Mouse (Mus musculus): Measurements from ENCODE around the gene Serpina3j. TPM values are rescaled to one million over a fixed set of nuclear protein-coding genes. Genes with fewer than 3 reads are reported as not detected.
"Not testable (repeated sequence)": the region's sequence is repeated elsewhere in the genome, so short reads cannot be mapped to it uniquely, and the experiment has no call there.

The Serpina3j gene
- polyA plus RNA-seq, 1 experiment from 2014 or later = not detected

DNA sequence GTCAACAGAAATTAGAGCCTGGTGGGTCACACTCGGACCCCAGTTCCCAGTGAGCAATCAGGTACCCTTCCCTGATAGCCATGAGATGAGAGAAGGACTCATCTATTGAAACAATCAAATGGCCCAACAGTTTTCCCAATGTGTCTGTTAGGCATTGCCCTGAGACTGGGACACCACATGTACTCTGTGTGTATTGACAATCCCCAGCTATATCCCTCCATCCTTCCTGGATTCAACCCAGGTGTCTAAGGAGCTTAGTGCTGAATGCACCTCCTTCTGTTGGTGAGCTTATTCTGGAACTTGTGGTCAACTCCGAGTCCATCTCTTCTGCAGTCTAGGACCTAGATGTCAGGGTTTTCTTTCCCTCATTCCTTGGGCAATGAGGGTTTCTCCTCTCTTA, 32.7 kb downstream of the Serpina3j start:
- ATAC-seq (ENCODE audit: low FRiP score) (no peak), DNase-seq (ENCODE audit: low spot score) (no peak)
- H3K4me1 ChIP-seq (replicated peaks; ENCODE audit: control insufficient read depth, insufficient read depth, low read length) = no peaks in the 10 kb centered on the region
- no peak overlapping the region for H3K4me3 ChIP-seq (ENCODE audit: low read depth, low read length)
- H3K27ac ChIP-seq (ENCODE audit: low read depth, low read length) = no peak overlapping the region
- H3K4me2 ChIP-seq (replicated peaks; ENCODE audit: low read depth, low read length) = no peak overlapping the region
- no peaks in the 10 kb centered on the region for H3K9me3 ChIP-seq (ENCODE audit: control insufficient read depth, low read length)
- H3K27me3 ChIP-seq (ENCODE audit: control insufficient read depth, insufficient read depth, low read length) = no peaks in the 10 kb centered on the region
- H3K36me3 ChIP-seq (ENCODE audit: control insufficient read depth, insufficient read depth, low read length) = no peaks in the 10 kb centered on the region
- no peak overlapping the region for H3K9ac ChIP-seq (ENCODE audit: low read depth, low read length)
- 83% methylated on average over 2 of the region's 2 CpGs for WGBS

DNA sequence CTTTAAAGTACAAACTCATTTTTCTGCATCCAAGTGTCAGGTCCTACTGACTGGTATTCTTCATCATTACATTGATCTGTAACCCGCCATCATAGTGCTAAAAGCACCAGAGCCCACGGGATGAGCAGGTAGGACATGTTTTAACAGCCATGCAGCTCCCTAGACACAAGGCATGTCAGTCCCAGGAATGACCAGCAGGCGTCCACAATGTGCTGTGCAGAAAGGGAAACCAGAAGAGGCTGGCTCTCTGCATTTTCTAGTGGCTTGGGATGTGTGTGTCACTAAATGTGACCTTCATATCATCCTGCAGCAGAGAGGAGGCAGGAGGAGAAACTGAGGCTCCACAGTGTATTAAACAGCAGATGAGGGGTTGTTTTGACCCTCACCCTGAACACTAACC, 37.5 kb downstream of the Serpina3j start:
- not testable (repeated sequence) for H3K4me3 ChIP-seq (ENCODE audit: low read depth, low read length); H3K27ac ChIP-seq (ENCODE audit: low read depth, low read length); ATAC-seq (ENCODE audit: low FRiP score); H3K4me1 ChIP-seq (replicated peaks; ENCODE audit: control insufficient read depth, insufficient read depth, low read length); H3K36me3 ChIP-seq (ENCODE audit: control insufficient read depth, insufficient read depth, low read length); H3K4me2 ChIP-seq (replicated peaks; ENCODE audit: low read depth, low read length); H3K27me3 ChIP-seq (ENCODE audit: control insufficient read depth, insufficient read depth, low read length); H3K9ac ChIP-seq (ENCODE audit: low read depth, low read length); H3K9me3 ChIP-seq (ENCODE audit: control insufficient read depth, low read length)
- peak; percentile 39 for DNase-seq (ENCODE audit: low spot score)
- WGBS = 44% methylated on average over 3 of the region's 3 CpGs

DNA sequence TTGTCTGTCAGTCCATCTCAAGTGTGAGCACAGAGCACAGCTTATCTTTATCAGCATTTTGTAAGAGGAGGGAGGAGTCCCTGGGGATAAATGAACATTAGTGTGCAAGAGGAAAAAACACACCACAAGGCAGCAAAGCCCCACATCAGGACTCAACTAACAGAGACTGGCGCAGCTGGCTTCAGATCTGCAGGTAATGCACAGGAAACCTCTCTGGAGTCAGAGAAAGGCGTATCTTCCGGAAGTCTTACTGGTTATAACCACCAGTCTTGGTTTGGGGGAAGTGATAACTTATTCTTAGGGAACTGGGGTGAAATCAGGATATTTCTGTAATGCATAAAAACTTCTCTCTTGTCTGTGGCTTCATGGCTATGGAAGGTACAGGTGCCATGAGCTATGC, 41.7 kb downstream of the Serpina3j start:
- no peaks in the 10 kb centered on the region for H3K4me1 ChIP-seq (replicated peaks; ENCODE audit: control insufficient read depth, insufficient read depth, low read length)
- DNase-seq (ENCODE audit: low spot score) (no peak), ATAC-seq (ENCODE audit: low FRiP score) (no peak)
- H3K4me2 ChIP-seq (replicated peaks; ENCODE audit: low read depth, low read length) = no peak overlapping the region
- H3K4me3 ChIP-seq (ENCODE audit: low read depth, low read length) = no peak overlapping the region
- no peaks in the 10 kb centered on the region for H3K27me3 ChIP-seq (ENCODE audit: control insufficient read depth, insufficient read depth, low read length)
- no peak overlapping the region for H3K27ac ChIP-seq (ENCODE audit: low read depth, low read length)
- WGBS = 81% methylated on average over 3 of the region's 3 CpGs
- no peaks in the 10 kb centered on the region for H3K36me3 ChIP-seq (ENCODE audit: control insufficient read depth, insufficient read depth, low read length)
- H3K9me3 ChIP-seq (ENCODE audit: control insufficient read depth, low read length) = no peaks in the 10 kb centered on the region
- H3K9ac ChIP-seq (ENCODE audit: low read depth, low read length) = no peak overlapping the region

DNA sequence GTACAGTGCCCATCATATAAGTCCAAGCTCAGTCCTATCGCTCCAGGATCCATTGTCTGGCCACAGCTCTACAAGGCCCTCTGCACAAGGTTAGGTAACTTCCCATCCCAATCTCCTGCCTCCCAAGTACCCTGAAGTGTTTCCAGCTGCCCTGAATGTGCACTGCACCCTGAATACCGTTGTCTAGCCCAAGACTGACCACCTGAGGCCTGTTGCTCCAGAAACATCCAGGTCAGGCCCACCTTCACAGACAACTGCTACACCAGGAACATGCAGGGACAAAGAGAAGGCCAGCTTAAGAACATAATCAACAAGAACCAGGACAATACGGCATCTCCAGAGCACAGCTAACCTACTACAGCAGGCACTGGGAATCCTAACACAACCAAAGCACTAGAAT, 55.6 kb downstream of the Serpina3j start:
- no peaks in the 10 kb centered on the region for H3K27me3 ChIP-seq (ENCODE audit: control insufficient read depth, insufficient read depth, low read length)
- no peaks in the 10 kb centered on the region for H3K36me3 ChIP-seq (ENCODE audit: control insufficient read depth, insufficient read depth, low read length)
- no peaks in the 10 kb centered on the region for H3K4me1 ChIP-seq (replicated peaks; ENCODE audit: control insufficient read depth, insufficient read depth, low read length)
- no peak overlapping the region for H3K4me2 ChIP-seq (replicated peaks; ENCODE audit: low read depth, low read length)
- 85% methylated on average over 3 of the region's 3 CpGs for WGBS
- no peak overlapping the region for H3K27ac ChIP-seq (ENCODE audit: low read depth, low read length)
- DNase-seq (ENCODE audit: low spot score) = no peak
- no peaks in the 10 kb centered on the region for H3K9me3 ChIP-seq (ENCODE audit: control insufficient read depth, low read length)
- ATAC-seq (ENCODE audit: low FRiP score) = no peak
- no peak overlapping the region for H3K9ac ChIP-seq (ENCODE audit: low read depth, low read length)
- no peak overlapping the region for H3K4me3 ChIP-seq (ENCODE audit: low read depth, low read length)

Other genes with a start within 250 kb of the Serpina3j start
- not detected in 2 replicates for gene Serpina5, start 213.4 kb upstream of the Serpina3j start, polyA plus RNA-seq (2014; fragmentation: Nextera tagmentation; extraction: Ambion mirVana)
- not detected in 2 replicates for gene Serpina3a, start 201.8 kb upstream of the Serpina3j start, polyA plus RNA-seq (2014; fragmentation: Nextera tagmentation; extraction: Ambion mirVana)
- not detected in 2 replicates for gene Serpina3b, start 186.6 kb upstream of the Serpina3j start, polyA plus RNA-seq (2014; fragmentation: Nextera tagmentation; extraction: Ambion mirVana)
- not detected in 2 replicates for gene Serpina3c, start 160.7 kb upstream of the Serpina3j start, polyA plus RNA-seq (2014; fragmentation: Nextera tagmentation; extraction: Ambion mirVana)
- 0.28 and 0.37 TPM in 2 replicates for gene Serpina3f, start 100.0 kb upstream of the Serpina3j start, polyA plus RNA-seq (2014; fragmentation: Nextera tagmentation; extraction: Ambion mirVana)
- gene Serpina3g, start 78.3 kb upstream of the Serpina3j start, polyA plus RNA-seq (2014; fragmentation: Nextera tagmentation; extraction: Ambion mirVana) = 0.14 and 0.47 TPM in 2 replicates
- 0.40 TPM in 1 of 2 replicates, not detected in the other for gene Serpina3i, start 51.4 kb upstream of the Serpina3j start, polyA plus RNA-seq (2014; fragmentation: Nextera tagmentation; extraction: Ambion mirVana)
- not detected in 2 replicates for gene Serpina3k, start 23.9 kb downstream of the Serpina3j start, polyA plus RNA-seq (2014; fragmentation: Nextera tagmentation; extraction: Ambion mirVana)
- not detected in 2 replicates for gene Serpina3m, start 23.9 kb downstream of the Serpina3j start, polyA plus RNA-seq (2014; fragmentation: Nextera tagmentation; extraction: Ambion mirVana)
- 0.08 TPM in 1 of 2 replicates, not detected in the other for gene Serpina3n, start 92.2 kb downstream of the Serpina3j start, polyA plus RNA-seq (2014; fragmentation: Nextera tagmentation; extraction: Ambion mirVana)
- gene Gsc, start 158.8 kb downstream of the Serpina3j start, polyA plus RNA-seq (2014; fragmentation: Nextera tagmentation; extraction: Ambion mirVana) = 0.48 and 0.85 TPM in 2 replicates

All from hindbrain, embryonic 11.5 days (tissue).